Mouse (Mus musculus) thymus, postnatal 10 days (tissue): ENCODE data around the gene Morc2a.
"Not testable (repeated sequence)": the region's sequence is repeated elsewhere in the genome, so short reads cannot be mapped to it uniquely, and the experiment has no call there.

ENCODE experiments used
- DNase-seq, 2 experiments: peaks; one replicate each; pipeline ENCODE4 v3.0.0; 2021; ENCODE audit warnings: low spot score in 2 of 2

The Morc2a gene

GRCm38 (mm10) chr11:3648964-3649841 lies at the start of gene Morc2a:
Gene Morc2a, plus strand, starts transcription at chr11:3649191.
- DNase-seq = peak; percentile 93 to 94

GRCm38 (mm10) chr11:3601966-3602365 lies 47.0 kb upstream of the Morc2a start:
- DNase-seq = not testable (repeated sequence)

DNA sequence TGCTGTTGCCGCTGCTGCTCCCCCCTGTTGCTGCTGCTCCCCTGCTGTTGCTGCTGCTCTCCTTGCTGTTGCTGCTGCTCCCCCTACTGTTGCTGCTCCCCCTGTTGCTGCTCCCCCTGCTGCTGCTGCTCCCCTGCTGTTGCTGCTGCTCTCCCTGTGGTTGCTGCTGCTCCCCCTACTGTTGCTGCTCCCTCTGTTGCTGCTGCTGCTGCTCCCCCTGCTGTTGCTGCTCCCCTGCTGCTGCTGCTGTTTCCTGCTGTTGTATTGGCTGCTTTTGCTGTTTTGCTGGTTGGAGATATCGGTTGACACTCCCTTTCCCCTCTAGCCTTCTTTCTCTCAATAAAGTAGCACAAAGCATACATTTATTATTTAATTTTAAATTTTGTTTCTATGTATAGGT lies 46.3 kb upstream of the Morc2a start:
- DNase-seq = not testable (repeated sequence)

GRCm38 (mm10) chr11:3606456-3606855 lies 42.5 kb upstream of the Morc2a start:
- no peak for DNase-seq

DNA sequence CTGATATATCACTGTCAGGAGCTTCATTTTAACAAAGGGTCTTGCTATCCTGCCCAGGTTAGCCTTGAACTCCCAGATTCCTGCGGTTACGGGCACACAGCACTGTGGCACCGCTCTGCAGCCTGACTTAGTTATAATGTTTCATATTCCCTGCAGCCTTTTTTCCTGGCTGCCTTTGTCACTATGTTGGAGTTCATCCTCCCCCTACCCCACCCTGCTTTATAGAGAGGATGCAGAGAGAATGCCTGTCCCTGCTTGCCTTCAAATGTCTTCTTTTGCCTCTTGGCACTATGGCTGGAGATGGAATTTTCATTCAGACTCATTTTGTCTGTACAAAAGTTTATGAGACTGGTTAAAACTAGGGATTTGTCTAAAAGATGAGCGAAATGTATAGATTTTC lies 33.4 kb upstream of the Morc2a start:
- DNase-seq = no peak

- DNase-seq = no peak
These were observed 26.2 kb upstream of the Morc2a start for GRCm38 (mm10) chr11:3622826-3623225.

DNA sequence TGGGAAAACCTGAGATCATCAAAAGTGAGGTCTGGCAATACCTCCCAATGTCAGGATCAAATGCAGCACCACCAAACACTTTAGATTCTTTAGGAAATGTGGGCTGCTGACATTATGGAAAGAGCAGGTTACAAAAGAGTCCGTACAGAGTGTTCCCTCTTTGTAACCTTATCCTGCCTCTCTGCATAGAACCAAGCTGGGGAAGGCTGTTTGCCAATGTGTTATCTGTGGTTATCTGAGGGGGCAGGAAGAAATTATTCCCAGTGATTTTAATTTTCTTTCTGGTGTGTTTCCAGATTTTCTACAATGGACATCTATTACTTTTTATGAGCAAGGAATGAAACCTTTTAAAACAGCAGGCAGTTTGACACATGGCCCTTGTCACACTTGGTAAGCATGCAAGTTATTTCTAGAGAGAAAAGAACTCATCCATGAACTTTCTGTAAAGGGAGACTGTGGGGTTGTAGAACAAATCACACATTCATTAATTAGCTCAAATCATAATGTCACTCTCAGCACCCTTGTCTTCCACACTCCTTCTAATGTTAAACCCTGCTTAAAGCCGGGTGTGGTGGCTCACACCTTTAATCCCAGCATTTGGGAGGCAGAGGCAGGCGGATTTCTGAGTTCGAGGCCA lies 24.5 kb upstream of the Morc2a start:
- no peak for DNase-seq

GRCm38 (mm10) chr11:3628999-3629491 lies 19.9 kb upstream of the Morc2a start:
- DNase-seq = peak in 1 of 2 experiments; percentile 11

DNA sequence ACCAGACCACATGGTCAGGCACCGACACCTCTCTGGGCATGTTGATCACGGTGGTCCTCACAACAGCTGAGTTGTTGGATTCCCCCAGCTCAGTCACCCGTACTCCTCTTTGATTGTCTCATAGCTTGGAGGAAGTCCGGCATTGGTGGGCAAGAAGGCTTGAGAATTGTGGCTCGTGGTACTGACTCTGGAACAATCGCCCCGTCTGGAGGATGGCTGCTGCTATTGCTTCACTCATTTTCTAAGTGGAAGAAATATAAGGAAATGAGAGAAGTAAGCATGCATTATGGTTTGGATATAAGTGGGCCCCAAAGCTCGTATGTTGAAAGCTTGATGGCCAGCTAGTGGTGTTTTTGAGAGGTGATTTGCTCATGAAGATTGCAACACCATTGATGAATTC lies 15.7 kb upstream of the Morc2a start:
- DNase-seq = not testable (repeated sequence)

- DNase-seq = no peak
These were observed 1.3 kb upstream of the Morc2a start for GRCm38 (mm10) chr11:3647688-3648087.

- peak in 1 of 2 experiments; percentile 37 for DNase-seq
These were observed 557 bp upstream of the Morc2a start for GRCm38 (mm10) chr11:3648305-3648963.

- no peak for DNase-seq
These were observed 1.1 kb downstream of the Morc2a start for GRCm38 (mm10) chr11:3650141-3650540.

- no peak for DNase-seq
These were observed 13.0 kb downstream of the Morc2a start for GRCm38 (mm10) chr11:3661964-3662363.

DNA sequence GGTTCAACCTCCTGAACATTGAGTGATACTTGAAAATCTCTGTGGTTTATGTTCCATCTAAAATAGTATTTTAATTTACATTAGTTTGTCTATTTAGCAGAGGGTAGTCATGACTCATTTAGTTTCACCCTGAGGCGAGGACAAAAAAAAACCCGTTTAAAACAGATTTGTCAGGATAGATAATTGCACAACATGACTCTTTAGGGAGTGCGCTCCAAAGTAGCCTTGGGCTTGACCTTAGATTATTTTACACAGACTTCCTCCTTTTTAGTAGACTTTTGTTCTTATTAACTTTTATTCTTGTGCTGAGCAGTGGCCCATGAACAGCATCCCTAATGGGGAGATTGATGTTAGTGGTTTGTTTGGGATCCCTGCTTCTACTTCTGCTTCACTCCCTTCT lies 18.5 kb downstream of the Morc2a start:
- no peak for DNase-seq

DNA sequence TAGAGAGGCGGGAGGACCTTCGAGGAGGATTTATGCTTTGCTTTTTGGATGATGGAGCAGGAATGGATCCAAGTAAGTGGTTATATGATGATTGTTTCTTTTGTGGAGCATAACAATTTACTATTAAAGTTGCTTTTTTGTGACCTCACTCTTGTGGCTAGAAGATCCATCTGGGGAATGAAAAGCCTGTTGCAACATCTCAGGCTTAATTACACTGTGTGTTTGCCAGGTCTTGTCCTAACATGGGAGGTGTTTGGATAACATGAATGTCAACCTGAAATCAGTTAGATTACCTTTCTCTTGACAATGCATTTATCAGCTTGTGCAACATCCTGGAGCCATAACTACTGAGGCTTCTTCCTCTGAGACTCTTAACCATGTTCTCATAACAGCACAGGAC lies 19.8 kb downstream of the Morc2a start:
- DNase-seq = no peak

- DNase-seq = no peak
These were observed 20.9 kb downstream of the Morc2a start for GRCm38 (mm10) chr11:3669849-3670248.

- no peak for DNase-seq
These were observed 22.1 kb downstream of the Morc2a start for GRCm38 (mm10) chr11:3671000-3671628.

GRCm38 (mm10) chr11:3674545-3674944 lies 25.6 kb downstream of the Morc2a start:
- no peak for DNase-seq

GRCm38 (mm10) chr11:3676423-3676822 lies 27.4 kb downstream of the Morc2a start:
- no peak for DNase-seq

DNA sequence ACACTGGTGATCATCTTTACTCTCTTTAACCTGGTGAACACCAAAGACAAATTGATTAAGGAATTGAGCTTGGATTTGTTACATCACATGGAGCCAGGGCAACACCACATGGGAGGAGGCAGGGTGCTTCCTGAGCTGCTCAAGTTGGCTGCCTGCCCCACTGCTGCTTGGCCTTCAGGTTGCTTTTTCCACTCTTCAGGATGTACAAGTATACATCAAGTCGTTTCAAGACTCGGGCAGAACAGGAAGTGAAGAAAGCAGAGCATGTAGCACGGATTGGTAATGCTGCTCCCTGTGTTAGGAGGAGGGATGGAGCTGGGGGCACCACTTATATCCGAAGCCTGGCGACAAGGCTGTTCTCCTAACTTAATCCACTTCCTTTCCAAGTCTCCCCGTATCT lies 28.2 kb downstream of the Morc2a start:
- DNase-seq = no peak

GRCm38 (mm10) chr11:3679771-3680170 lies 30.8 kb downstream of the Morc2a start:
- no peak for DNase-seq

- no peak for DNase-seq
These were observed 34.7 kb downstream of the Morc2a start for GRCm38 (mm10) chr11:3683696-3684095.
